Mouse (Mus musculus): ENCODE data around the gene Tsr1. TPM values are rescaled to one million over a fixed set of nuclear protein-coding genes. Genes with fewer than 3 reads are reported as not detected.

The Tsr1 gene
- total RNA-seq, 1 experiment from 2014 or later, result 41.9 TPM

DNA sequence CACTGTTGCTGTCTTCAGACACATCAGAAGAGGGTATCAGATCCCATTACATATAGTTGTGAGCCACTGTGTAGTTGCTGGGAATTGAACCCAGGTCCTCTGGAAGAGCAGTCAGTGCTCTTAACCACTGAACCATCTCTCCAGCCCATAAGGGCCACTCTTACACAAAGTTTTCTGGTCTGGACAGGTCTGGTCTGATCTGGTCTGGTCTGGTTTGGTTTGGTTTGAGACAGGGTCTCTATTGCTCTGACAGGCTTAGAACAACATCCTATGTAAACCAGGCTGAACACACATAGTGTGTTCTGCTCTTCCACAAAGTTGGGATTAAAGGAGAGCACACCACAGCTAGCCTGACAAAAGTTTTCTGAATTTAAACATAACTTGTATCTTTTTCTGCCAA is 58.1 kb downstream of the Tsr1 start:
- no peak for ATAC-seq (replicated peaks; ENCODE audit: insufficient number of reproducible peaks, low FRiP score, low TSS enrichment, poor library complexity, severe bottlenecking)

DNA sequence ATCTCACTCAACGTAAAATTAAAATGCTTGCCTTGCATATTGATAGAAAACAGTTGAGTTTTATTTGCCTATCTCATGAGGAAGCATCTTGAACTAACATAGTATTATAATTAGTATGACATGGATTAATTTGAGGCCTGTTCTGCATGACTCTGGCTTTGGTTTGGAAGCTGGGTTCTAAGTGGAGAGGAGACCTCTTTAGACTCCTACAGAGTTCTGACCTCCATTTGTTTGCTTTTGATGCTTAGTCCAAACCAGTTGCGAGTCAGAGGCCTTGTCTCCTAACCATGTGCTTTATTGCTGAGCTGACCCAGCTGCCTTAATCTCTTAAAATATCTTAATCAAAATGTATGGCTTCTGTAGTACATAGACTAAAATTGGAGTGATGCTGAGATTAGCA is 59.7 kb downstream of the Tsr1 start:
- ATAC-seq (replicated peaks; ENCODE audit: insufficient number of reproducible peaks, low FRiP score, low TSS enrichment, poor library complexity, severe bottlenecking), result no peak

Other genes with a start within 250 kb of the Tsr1 start
- gene Cluh, start 248.6 kb upstream of the Tsr1 start, total RNA-seq (2017), result 13.9 to 24.2 TPM (median 16.7 TPM) in 3 replicates
- 110 to 123 TPM (median 118 TPM) in 3 replicates for gene Pafah1b1, start 173.4 kb upstream of the Tsr1 start, total RNA-seq (2017)
- 26.1 to 29.5 TPM (median 28.1 TPM) in 3 replicates for gene Mettl16, start 127.2 kb upstream of the Tsr1 start, total RNA-seq (2017)
- 8.0 to 14.0 TPM (median 9.5 TPM) in 3 replicates for gene Mnt, start 67.2 kb upstream of the Tsr1 start, total RNA-seq (2017)
- gene Sgsm2, start 1.0 kb upstream of the Tsr1 start, total RNA-seq (2017), result 1.4 to 10.7 TPM (median 3.1 TPM) in 3 replicates
- gene Smg6, start 27.8 kb downstream of the Tsr1 start, total RNA-seq (2017), result 25.4 to 48.6 TPM (median 28.2 TPM) in 3 replicates
- 0.75 to 5.8 TPM (median 3.9 TPM) in 3 replicates for gene Srr, start 27.9 kb downstream of the Tsr1 start, total RNA-seq (2017)